Mouse (Mus musculus) gastrocnemius, postnatal 10 days (tissue): Measurements from ENCODE around the gene Gart. TPM values are rescaled to one million over a fixed set of nuclear protein-coding genes. Genes with fewer than 3 reads are reported as not detected.

ENCODE experiments used
- total RNA-seq, 2 experiments: library from RNA; stranded (reverse); gene quantifications; 2 replicates each; pipeline ENCODE4 v1.2.3; 2021

The Gart gene
- total RNA-seq, 2 experiments from 2014 or later: 54.5 to 58.5 TPM

Other genes starting within 250 kb of the Gart start
- gene Il10rb, start 240.8 kb downstream of the Gart start, total RNA-seq: 10 to 100 TPM; 13.4 to 17.0 TPM
- gene Ifnar1, start 161.7 kb downstream of the Gart start, total RNA-seq: 10 to 100 TPM; 34.9 to 36.9 TPM
- 10 to 100 TPM; 59.8 to 60.8 TPM for gene Ifngr2, start 99.9 kb downstream of the Gart start, total RNA-seq
- 10 to 100 TPM; 15.2 to 15.9 TPM for gene Tmem50b, start 49.2 kb downstream of the Gart start, total RNA-seq
- gene Dnajc28, start 27.9 kb downstream of the Gart start, total RNA-seq: 1 to 10 TPM; 4.8 to 5.3 TPM
- 100 to 1,000 TPM; 113 to 153 TPM for gene Son, start 554 bp upstream of the Gart start, total RNA-seq
- 1 to 10 TPM; 2.4 to 3.8 TPM for gene Donson, start 41.8 kb upstream of the Gart start, total RNA-seq
- 10 to 100 TPM; 15.1 to 19.4 TPM for gene Cryzl1, start 82.0 kb upstream of the Gart start, total RNA-seq
- gene Itsn1, start 82.3 kb upstream of the Gart start, total RNA-seq: 10 to 100 TPM; 60.2 to 81.2 TPM